Mouse (Mus musculus) heart, embryonic 12.5 days (tissue): ENCODE data around the gene Pecr. TPM values are rescaled to one million over a fixed set of nuclear protein-coding genes. Genes with fewer than 3 reads are reported as not detected.
A peak's percentile ranks its signal among the peaks of the same experiment; 100 is the strongest.

ENCODE experiments used
- ATAC-seq: fragments of 200-750 bp; cut with Nextera tagmentation; 2 replicates; pipeline ENCODE4 v1.8.0; 2017; ENCODE audit warnings: moderate TSS enrichment, moderate library complexity; ENCODE audit not compliant: insufficient number of reproducible peaks, low FRiP score
- H3K27ac ChIP-seq: fragments of 300-500 bp; sonication (generic); 2 replicates; pipeline ENCODE4 v1.5.1; 2016; ENCODE audit warnings: mild to moderate bottlenecking, moderate library complexity; ENCODE audit not compliant: poor library complexity, severe bottlenecking
- H3K27me3 ChIP-seq: fragments of 300-500 bp; sonication (generic); replicated peaks from 2 replicates; pipeline ENCODE4 v1.6.1; 2016; ENCODE audit warnings: mild to moderate bottlenecking, moderate library complexity
- H3K36me3 ChIP-seq: fragments of 300-500 bp; sonication (generic); 2 replicates; pipeline ENCODE4 v1.6.1; 2016; ENCODE audit warnings: mild to moderate bottlenecking, moderate library complexity
- H3K4me1 ChIP-seq: fragments of 300-500 bp; sonication (generic); replicated peaks from 2 replicates; pipeline ENCODE4 v1.6.1; 2016; ENCODE audit warnings: mild to moderate bottlenecking
- H3K4me2 ChIP-seq: fragments of 300-500 bp; sonication (generic); 2 replicates; pipeline ENCODE4 v1.6.1; 2016; ENCODE audit warnings: mild to moderate bottlenecking, moderate library complexity
- H3K4me3 ChIP-seq: fragments of 300-500 bp; sonication (generic); 2 replicates; pipeline ENCODE4 v1.5.1; 2016; ENCODE audit warnings: mild to moderate bottlenecking
- H3K9ac ChIP-seq: fragments of 300-500 bp; sonication (generic); 2 replicates; pipeline ENCODE4 v1.6.1; 2016; ENCODE audit warnings: mild to moderate bottlenecking, moderate library complexity
- H3K9me3 ChIP-seq: fragments of 300-500 bp; sonication (generic); replicated peaks from 2 replicates; pipeline ENCODE4 v1.6.1; 2016; ENCODE audit warnings: mild to moderate bottlenecking, moderate library complexity
- WGBS: fragments of 180-500 bp; shearing (Covaris S2); methylation state at CpG from one replicate; pipeline ENCODE4 v1.1.7; 2016; 5-methylcytosine and 5-hydroxymethylcytosine counted together
- polyA plus RNA-seq: library from polyadenylated mRNA; unstranded; fragments of >200 nt; fragmentation: Nextera tagmentation; extraction: Ambion mirVana; gene quantifications from 2 replicates; pipeline ENCODE4 v1.2.1, GENCODE M21; 2016

Pecr gene
- 16.9 and 18.7 TPM in 2 replicates for polyA plus RNA-seq

DNA sequence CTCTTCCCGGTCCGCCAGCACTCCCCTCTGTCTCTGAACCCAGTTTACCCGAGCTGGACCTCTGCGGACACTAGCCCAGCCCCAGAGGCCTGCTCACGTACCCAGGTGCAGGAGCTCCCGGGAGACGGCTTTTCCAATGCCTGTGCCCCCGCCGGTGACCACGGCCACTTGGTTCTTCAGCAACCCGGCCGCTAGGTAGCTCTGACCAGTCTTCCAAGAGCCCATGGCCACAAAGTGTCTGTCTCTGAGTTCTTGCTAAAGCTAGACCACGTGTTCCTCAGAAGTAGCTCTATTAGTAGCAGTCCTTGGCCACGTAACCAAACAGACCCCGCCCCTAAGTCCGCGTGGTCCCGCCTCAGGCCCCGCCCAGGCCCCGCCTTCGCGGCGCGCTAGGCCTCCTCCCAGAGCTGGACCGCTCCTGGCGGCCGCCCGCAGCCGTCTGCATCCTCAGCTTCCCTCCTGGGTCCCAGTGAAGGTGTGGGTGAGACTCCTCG, at the start of gene Pecr, which contains the start of gene Tmem169:
Gene Pecr, minus strand, starts transcription at position 323 of the 494 bp plus-strand sequence.
Gene Tmem169, plus strand, starts transcription at position 378 of the 494 bp plus-strand sequence.
- H3K36me3 ChIP-seq, result no peaks in the 10 kb centered on the region
- no peaks in the 10 kb centered on the region for H3K9me3 ChIP-seq
- WGBS, result under 1% methylated on average over 30 of the region's 30 CpGs
- H3K9ac ChIP-seq, result peak within 1 kb of the TSS; percentile 85
- H3K4me3 ChIP-seq, result peak within 1 kb of the TSS; percentile 68
- H3K4me2 ChIP-seq, result peak within 1 kb of the TSS; percentile 92
- H3K27ac ChIP-seq, result no peak within 1 kb of the TSS
- H3K27me3 ChIP-seq, result peaks cover 4% of the 10 kb centered on the region; the same call in 1 of the 2 replicates
- peak; percentile 100 for ATAC-seq
- 0 out of 2 replicates have a peak, but pooled peaks cover 3% of the 10 kb centered on the region for H3K4me1 ChIP-seq

DNA sequence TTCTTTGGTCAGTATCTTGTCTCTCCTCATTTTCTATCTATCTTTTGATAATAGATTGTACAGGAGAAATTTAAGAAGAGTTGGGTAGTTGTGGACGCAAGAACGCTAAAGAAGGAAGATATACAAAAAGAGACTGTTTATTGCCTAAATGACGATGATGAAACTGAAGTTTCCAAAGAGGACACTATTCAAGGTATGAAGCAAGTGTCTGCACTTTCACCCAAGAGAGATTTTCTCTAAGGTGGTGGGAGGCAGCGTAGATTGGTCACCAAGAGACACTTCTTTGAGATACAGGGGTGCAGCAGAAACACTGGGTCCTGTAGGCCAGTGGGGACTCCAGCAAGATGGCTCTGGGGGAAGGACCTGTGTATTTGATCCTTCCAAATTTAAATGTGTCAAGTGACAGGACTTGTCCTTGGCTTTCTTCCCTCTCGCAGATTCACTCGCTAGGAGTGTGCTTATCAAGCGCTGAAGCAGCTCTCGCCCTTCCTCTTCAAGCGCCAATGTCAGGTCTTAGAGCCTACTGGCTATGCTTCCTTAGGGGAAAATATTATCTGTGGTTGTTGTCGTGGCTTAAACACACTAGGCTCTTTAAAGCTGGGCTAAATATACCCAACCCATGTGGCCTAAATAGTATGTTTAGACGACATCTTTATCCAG, 42.2 kb upstream of the Pecr start:
- no peak overlapping the region for H3K4me2 ChIP-seq
- no peak overlapping the region for H3K27ac ChIP-seq
- no peak for ATAC-seq
- peaks cover 49% of the 10 kb centered on the region for H3K36me3 ChIP-seq
- no peak overlapping the region for H3K4me3 ChIP-seq
- 72% methylated on average over 11 of the region's 11 CpGs for WGBS
- no peaks in the 10 kb centered on the region for H3K9me3 ChIP-seq
- H3K4me1 ChIP-seq, result 0 out of 2 replicates have a peak, but pooled peaks cover 3% of the 10 kb centered on the region
- H3K9ac ChIP-seq, result no peak overlapping the region
- H3K27me3 ChIP-seq, result peaks cover 5% of the 10 kb centered on the region; the same call in 1 of the 2 replicates

GRCm38 (mm10) chr1:72323248-72323647, 39.1 kb upstream of the Pecr start:
- 92% methylated on average over 4 of the region's 4 CpGs for WGBS

DNA sequence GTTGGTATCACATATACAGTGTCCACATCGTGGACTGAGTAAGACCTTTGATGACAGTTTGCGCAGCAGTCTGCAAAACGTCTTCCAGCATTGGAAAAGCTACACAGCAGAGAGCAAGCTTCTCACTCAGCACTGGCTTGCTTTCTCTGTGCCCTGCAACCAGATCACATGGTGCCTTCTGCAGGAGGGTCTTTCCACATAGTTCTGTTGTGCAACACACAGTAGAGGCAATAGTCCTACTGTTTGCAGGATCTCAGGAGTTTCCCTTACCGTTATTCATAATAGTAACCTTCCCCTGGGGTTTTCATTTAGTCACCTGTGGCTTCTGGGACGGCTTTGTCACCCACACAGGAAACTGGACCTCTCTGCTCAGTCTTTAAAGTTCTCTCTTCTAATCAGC, 36.6 kb upstream of the Pecr start:
- H3K36me3 ChIP-seq, result peaks cover 45% of the 10 kb centered on the region

More at GRCm38 (mm10) chr1:72323248-72323647, 39.1 kb upstream of the Pecr start:
- Histone ChIP-seq H3K4me1 (0 out of 2 replicates have a peak, but pooled peaks cover 3% of the 10 kb centered on the region), H3K27me3 (peaks cover 24% of the 10 kb centered on the region), H3K9me3 (no peaks in the 10 kb centered on the region), H3K9ac (no peak overlapping the region), H3K4me3 (no peak overlapping the region), H3K36me3 (peaks cover 48% of the 10 kb centered on the region), H3K27ac (no peak overlapping the region), H3K4me2 (no peak overlapping the region)
- no peak for ATAC-seq

DNA sequence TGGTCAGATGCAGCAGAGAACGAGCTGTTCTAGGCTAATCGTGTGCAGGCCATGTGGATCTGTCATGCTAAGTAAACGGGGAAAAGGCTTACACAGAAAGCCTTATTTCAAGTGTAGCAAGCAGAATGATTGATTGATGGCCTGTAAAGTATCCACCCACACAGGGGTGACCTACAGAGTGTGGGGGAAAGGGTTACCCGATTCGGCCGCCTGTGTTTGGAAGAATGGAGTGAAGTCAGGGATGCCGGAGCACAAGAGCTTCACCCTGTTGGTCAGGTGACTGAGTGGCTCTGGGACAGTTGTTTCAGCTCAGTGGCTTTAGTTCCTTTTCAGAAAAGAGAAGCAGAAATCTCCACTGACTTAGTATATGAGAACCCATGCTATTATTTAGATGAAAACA, 32.8 kb upstream of the Pecr start:
- Histone ChIP-seq H3K4me3 (no peak overlapping the region), H3K4me2 (no peak overlapping the region), H3K27me3 (peaks cover 40% of the 10 kb centered on the region), H3K9ac (no peak overlapping the region), H3K27ac (no peak overlapping the region), H3K4me1 (no peaks in the 10 kb centered on the region), H3K9me3 (no peaks in the 10 kb centered on the region), H3K36me3 (peaks cover 44% of the 10 kb centered on the region)
- 81% methylated on average over 7 of the region's 7 CpGs for WGBS
- ATAC-seq, result no peak

More for the DNA sequence above, 36.6 kb upstream of the Pecr start:
- WGBS, result 82% methylated on average over 5 of the region's 5 CpGs
- Histone ChIP-seq H3K27ac (no peak overlapping the region), H3K27me3 (peaks cover 33% of the 10 kb centered on the region), H3K4me1 (no peaks in the 10 kb centered on the region), H3K4me2 (no peak overlapping the region), H3K9me3 (no peaks in the 10 kb centered on the region), H3K4me3 (no peak overlapping the region), H3K9ac (no peak overlapping the region)
- no peak for ATAC-seq

- H3K9ac ChIP-seq, result no peak overlapping the region
- H3K27me3 ChIP-seq, result peaks cover 40% of the 10 kb centered on the region
- no peaks in the 10 kb centered on the region for H3K9me3 ChIP-seq
- no peaks in the 10 kb centered on the region for H3K4me1 ChIP-seq
- 52% methylated on average over 8 of the region's 8 CpGs for WGBS
- no peak overlapping the region for H3K4me2 ChIP-seq
- no peak overlapping the region for H3K4me3 ChIP-seq
- peaks cover 44% of the 10 kb centered on the region for H3K36me3 ChIP-seq
- H3K27ac ChIP-seq, result no peak overlapping the region
- ATAC-seq, result no peak
These were observed 32.3 kb upstream of the Pecr start for GRCm38 (mm10) chr1:72316409-72316808.

- no peak overlapping the region for H3K27ac ChIP-seq
- peaks cover 34% of the 10 kb centered on the region for H3K36me3 ChIP-seq
- H3K27me3 ChIP-seq, result peaks cover 40% of the 10 kb centered on the region
- H3K9me3 ChIP-seq, result no peaks in the 10 kb centered on the region
- H3K4me2 ChIP-seq, result no peak overlapping the region
- H3K4me3 ChIP-seq, result no peak overlapping the region
- WGBS, result 82% methylated on average over 4 of the region's 4 CpGs
- ATAC-seq, result no peak
- no peaks in the 10 kb centered on the region for H3K4me1 ChIP-seq
- H3K9ac ChIP-seq, result no peak overlapping the region
These were observed 31.3 kb upstream of the Pecr start for GRCm38 (mm10) chr1:72315447-72315846.

DNA sequence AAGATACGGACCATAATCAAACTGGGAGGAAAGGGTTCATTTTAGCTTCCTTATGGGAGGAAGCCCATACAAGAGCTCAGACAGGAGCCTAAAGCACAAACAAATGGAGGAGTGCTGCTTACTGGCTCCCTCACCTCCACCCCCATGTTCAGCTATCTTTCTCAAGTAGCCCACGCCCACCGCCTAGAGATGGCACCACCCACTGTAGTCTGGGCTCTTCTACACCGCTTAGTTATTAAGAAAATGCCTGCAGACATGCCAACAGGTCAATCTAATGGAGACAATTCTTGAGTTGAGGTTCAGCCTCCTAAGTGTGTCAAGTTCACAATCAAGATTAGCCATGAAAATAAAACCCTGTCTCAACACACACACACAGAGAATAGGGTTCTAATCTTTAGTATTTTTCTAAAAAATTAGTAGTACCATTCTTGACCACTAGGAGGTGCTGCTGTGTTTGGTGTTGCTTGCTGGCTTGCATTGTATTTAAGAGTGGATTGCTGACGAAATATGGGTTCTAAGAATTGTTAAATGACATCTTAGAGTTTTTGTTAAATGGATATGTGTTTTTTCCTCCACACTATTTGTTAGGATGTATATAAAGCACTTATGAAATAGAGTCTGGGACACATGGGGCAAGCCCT, 29.4 kb upstream of the Pecr start:
- WGBS, result 74% methylated on average over 5 of the region's 5 CpGs
- H3K9ac ChIP-seq, result no peak overlapping the region
- H3K4me1 ChIP-seq, result no peaks in the 10 kb centered on the region
- peaks cover 23% of the 10 kb centered on the region for H3K27me3 ChIP-seq
- peaks cover 20% of the 10 kb centered on the region; the same call in 1 of the 2 replicates for H3K36me3 ChIP-seq
- H3K27ac ChIP-seq, result no peak overlapping the region
- H3K4me3 ChIP-seq, result no peak overlapping the region
- no peaks in the 10 kb centered on the region for H3K9me3 ChIP-seq
- no peak for ATAC-seq
- H3K4me2 ChIP-seq, result no peak overlapping the region

- peaks cover 20% of the 10 kb centered on the region; the same call in 1 of the 2 replicates for H3K36me3 ChIP-seq
- H3K4me3 ChIP-seq, result no peak overlapping the region
- no peak for ATAC-seq
- H3K4me1 ChIP-seq, result no peaks in the 10 kb centered on the region
- peaks cover 17% of the 10 kb centered on the region for H3K27me3 ChIP-seq
- H3K9me3 ChIP-seq, result no peaks in the 10 kb centered on the region
- no peak overlapping the region for H3K27ac ChIP-seq
- no peak overlapping the region for H3K4me2 ChIP-seq
- no peak overlapping the region for H3K9ac ChIP-seq
- 86% methylated on average over 9 of the region's 9 CpGs for WGBS
These were observed 28.7 kb upstream of the Pecr start for GRCm38 (mm10) chr1:72312701-72313398.

DNA sequence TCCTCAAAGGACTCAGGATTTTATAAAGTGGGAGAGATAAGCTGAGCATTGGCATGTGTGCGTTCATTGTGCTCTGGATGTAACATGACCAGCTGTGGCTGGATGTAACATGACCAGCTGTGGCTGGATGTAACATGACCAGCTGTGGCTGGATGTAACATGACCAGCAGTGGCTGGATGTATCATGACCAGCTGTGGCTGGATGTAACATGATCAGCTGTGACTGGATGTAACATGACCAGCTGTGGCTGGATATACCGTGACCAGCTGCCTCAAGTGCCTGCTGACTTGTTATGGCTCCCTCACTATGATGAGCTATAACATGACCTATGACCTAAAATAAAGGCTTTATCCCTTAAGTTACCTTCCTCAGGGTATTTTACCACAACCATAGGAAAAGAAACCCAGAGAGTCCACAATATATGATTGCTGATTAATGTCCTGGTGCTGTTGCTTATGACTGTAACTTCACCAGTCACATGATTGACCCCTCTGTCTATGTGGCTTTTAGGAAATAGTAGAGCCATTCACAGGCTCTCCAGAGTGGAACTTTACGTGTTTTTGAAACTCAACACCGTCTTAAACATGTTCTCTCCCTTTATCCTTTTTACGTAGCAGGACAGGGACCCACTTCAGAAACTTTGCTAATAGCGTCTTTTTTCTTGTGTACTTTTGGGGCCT, 25.8 kb upstream of the Pecr start:
- WGBS, result 80% methylated on average over 6 of the region's 6 CpGs
- no peak for ATAC-seq
- H3K4me2 ChIP-seq, result no peak overlapping the region

More for the DNA sequence above, 25.8 kb upstream of the Pecr start:
- peaks cover 9% of the 10 kb centered on the region; the same call in 1 of the 2 replicates for H3K36me3 ChIP-seq
- no peak overlapping the region for H3K9ac ChIP-seq
- no peaks in the 10 kb centered on the region for H3K9me3 ChIP-seq
- H3K27me3 ChIP-seq, result peaks cover 7% of the 10 kb centered on the region
- H3K4me1 ChIP-seq, result no peaks in the 10 kb centered on the region
- H3K27ac ChIP-seq, result no peak overlapping the region
- no peak overlapping the region for H3K4me3 ChIP-seq
